Mouse (Mus musculus): ENCODE results near the gene Sec14l3.

Sec14l3 gene

DNA sequence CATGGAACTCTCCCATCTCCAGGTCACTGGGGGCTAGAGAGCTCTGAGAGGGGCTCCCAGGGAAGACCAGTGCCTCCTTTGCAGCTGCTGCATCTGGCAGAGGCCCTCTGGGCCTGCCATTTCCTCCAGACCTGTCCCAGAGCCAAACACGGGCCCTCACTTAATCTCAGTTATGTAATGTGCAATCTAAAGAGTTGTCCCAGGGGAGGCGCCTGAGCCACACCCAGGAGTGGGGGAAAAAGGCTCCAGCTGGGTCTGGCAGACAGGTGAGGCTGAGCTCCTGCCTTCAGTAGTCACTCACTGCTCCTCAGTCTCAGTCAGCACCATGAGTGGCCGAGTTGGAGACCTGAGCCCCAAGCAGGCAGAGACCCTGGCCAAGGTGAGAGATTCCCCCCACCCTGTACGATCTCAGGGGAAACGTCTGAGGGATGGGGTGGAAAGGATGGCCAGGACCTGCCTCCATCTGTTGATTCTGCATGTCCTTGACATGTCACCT lies at the start of gene Sec14l3:
Gene Sec14l3 (plus strand): TSS at position 215 of the 496 bp plus-strand sequence.
- no peak for DNase-seq (ENCODE audit: low read depth)

DNA sequence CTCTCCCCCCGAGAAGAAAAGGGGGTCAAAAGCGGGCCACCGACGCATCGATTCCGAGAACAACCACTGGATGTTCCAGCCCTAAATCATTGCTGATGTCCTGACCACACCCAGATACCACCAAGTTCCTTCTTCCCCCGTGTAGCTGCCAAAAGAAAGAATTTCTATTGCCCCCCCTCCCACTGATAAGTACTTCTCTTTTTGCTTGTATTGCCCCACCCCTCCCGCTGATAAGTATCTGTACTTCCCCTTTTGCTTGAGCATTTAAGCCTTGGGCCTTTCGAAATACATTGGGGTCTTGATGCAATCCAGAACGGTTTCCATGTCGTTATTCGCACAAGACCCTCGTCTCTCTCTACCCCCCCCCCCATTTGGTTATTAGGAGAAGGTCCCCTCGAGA lies 48.8 kb upstream of the Sec14l3 start:
- DNase-seq (ENCODE audit: low read depth): peak; percentile 57

DNA sequence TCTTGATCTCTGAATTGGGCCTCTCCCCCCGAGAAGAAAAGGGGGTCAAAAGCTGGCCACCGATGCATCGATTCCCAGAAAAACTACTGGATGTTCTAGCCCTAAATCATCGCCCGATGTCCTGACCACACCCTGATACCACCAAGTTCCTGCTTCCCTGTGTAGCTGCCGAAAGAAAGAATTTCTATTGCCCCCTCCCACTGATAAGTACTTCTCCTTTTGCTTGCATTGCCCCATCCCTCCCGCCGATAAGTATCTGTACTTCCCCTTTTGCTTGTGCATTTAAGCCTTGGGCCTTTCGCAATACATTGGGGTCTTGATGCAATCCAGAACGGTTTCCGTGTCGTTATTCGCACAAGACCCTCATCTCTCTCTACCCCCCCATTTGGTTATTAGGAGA lies 42.5 kb upstream of the Sec14l3 start:
- peak; percentile 65 for DNase-seq (ENCODE audit: low read depth)

DNA sequence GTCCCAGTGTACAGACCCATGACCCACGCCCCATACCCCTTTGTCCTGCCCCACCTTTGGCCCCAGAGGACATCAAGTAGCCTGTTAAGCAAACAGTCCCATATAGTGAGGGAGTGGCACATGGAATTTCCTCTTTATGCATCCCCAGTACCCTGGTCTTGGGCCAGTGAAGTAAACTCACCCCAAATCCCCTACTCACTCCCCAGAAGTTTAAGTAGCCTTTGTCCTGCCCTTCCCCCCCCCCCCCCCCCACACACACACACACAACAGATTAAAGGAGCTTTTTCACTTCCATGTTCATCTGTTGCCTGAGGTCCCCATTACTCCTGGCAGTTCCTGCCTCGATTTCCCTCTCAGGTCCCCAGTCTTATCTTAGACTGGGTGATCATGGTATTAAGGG lies 41.3 kb upstream of the Sec14l3 start:
- no peak for DNase-seq (ENCODE audit: low read depth)

DNA sequence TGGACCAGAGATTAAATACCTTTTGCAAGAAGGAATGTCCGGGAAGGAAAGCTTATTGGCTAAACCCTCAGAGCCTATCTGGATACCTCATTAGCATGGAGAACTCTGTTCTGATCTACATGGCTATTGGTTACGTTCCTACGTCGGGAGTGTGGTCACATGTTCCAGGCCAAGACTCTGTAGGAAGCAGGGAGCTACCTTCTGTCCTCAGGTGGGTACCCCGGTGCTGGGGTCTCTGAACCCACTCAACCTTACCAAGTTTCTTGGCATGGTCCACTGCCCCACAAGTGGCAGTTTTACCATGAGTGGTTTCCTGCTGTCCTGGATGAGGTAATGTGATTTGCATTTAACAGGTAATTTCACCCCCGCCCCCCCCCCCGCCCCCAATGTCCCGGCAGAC lies 37.6 kb upstream of the Sec14l3 start:
- DNase-seq (ENCODE audit: low read depth): no peak

DNA sequence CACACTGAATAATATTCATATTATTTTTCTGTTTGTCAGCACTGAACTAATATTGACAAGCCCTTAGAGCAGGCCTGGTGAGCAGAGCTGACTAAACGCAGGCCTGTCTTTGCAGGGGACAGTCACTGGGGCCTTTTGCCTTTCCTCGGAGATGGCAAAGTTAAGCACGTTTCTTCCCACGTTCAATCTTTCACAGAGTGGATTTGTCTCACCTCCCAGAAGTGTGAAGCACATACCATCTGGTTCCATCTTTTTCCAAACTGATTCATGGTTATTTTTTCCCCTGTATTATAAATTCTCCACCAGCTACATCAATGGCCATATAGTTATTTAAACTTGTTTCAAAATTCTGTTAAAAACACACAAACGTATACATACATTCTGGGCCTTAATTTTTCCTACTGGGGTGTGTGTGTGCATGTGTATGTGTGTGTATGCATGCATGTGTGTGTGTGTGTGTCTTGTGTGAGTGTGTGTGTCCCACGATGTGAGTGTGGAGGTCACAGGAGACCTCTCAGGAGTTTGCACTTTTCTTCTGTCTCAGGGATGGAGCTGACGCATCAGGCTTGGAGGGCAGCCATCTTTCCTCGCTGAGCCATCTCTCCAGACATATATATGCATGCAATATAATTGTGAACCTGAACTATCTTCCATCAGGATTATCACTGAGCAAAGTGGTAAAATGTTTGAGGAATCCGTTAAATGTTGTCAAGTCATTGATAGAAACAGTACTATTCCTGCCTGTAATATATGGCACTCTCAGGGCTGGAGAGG lies 36.9 kb upstream of the Sec14l3 start:
- no peak for DNase-seq (ENCODE audit: low read depth)

DNA sequence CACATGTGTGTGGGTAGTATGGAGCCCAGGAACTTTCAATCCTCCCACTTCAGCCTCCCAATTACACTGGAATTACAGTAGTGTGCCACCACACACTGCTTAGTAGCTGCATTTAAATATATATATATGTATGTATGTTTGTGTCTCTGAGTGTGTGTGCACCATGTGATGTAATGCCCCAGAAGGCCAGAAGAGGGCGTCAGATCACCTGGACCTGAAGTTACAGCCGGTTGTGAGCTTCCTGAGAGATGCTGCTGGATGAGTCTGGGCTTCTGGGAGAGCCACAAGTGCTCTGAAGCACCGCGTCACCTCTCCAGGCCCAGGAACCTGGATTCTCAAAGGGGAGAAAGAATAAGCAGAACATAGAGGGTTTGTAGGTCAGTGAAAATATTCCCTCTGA lies 35.3 kb upstream of the Sec14l3 start:
- no peak for DNase-seq (ENCODE audit: low read depth)

DNA sequence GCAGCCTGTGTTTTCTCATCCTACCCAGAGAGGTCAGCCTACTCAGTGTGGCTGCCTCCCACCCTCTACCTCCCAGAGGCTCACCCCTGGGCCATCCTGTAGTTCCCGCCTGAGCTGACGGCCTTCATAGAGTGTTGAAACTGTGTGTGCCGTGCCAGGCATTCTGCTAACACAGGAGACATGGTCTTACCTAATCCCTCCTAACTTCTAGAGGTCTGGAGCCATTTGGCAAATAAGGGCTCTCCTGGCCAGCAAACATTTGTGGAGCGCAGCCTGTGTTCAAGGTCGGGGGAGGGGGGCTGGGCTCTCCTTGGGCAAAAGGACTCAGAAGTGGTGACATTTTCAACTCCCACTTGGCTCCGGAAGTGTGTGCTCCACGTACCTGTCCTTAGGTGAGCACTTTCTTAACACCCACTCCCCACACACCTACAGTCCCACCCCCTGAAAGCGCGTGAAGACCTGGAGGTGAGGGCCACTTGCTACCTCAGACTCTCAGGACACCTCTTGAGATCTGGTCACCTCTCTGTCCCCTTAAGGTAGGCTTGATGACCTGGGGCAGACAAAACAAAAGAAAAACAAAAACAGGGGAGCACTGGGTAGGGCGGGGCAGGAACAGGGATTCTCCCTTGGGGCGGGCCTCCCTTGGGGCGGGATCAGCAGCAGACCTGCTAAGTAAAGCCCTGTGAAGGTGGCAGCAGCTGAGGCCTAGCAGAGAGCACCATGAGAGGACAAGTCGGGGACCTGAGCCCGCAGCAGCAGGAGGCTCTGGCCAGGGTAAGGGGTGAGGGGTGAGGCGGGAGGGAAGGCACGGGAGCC lies 33.3 kb upstream of the Sec14l3 start, which contains the start of gene Sec14l4:
Gene Sec14l4 (plus strand): TSS at position 337 of the 816 bp plus-strand sequence.
- no peak for DNase-seq (ENCODE audit: low read depth)

DNA sequence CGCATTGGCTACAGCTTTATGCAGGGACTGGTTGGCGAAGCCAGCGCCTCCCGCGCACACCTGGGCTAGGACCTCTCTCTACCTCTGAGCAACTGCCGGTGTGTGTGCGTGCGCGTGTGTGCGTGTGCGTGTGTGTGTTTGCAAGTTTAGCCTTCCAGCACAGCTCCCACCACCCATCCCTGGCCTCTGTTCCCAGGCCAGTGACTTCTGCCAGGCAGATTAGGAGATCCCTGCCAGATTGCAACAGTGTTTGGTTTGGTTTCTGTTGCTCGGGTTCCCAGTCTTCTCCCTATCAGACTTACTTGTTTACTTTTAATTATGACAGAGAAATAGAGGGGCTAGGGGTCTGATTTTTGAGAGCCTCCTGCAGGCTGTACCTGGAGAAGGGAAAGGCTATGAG lies 32.7 kb upstream of the Sec14l3 start:
- no peak for DNase-seq (ENCODE audit: low read depth)

DNA sequence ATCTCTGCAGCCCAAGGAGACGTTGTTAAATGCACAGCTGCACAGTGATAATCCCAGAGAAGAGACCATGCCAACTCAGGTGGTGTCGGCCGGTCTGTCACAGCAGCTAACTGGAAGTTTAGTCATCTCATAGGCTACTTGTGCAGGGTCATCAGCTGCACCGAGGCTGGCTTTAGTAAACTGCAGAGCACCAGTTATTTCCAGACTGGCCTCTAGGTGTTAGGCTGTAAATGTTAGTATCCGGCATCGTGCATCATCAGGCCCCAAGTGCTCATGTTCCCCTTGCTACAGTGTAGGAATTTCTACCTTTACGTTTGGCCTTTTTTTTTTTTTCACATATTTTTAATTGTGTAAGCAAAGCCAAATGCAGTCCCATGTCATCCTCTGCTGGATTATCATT lies 31.2 kb upstream of the Sec14l3 start:
- no peak for DNase-seq (ENCODE audit: low read depth)

DNA sequence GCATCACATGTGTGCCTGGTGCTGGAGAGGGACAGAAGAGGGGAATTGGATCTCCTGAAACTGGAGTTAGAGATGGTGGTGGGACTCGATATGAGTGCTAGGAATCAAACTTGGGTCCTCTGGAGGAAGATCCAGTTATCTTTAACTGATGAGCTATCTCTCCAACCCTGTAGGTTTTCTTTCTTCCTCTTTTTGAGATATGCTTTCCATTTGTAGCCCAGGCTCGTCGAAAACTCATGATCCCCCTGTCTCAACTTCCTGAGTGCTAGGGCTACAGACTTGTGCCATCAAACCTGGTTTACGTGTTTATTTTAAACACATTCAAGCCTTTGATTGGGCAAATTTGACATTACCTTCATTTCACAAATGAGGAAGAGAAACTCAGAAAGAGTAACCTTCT lies 30.5 kb upstream of the Sec14l3 start:
- DNase-seq (ENCODE audit: low read depth): no peak

DNA sequence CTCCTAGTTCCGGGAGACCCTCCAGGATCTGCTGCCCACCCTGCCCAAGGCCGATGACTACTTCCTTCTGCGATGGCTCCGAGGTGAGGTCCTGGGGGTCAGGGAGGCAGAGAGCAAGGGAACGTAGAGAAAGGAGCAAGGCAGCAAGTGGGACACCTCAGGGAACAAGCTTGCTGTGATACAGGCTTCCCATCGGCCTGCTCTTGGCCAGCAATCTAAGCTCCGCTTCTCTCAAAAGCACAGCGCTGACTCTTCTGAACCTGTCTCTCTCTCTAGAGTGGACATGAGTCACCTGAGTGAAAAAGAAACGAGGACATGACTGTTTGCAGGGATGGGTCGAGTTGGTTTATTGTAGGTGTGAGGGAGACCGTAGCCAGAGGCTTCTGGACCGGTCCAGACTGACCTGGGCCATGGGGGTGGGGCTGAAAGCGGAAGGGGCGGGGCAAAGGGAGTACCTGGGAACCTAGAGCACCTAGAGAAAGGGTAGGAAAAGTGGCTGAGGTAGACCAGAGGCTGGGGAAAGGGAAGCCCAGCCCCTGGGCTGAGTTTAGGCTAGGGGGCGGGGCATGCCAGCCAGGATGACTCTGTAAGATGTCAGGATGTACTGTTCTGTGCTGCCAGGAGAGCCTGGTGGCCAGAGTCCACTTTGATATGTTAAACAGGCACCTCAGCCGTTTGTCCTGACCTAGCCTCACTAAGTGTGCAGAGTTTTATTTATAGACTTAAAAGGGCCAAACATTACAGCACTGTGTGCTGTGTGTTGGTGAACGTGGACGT lies 29.3 kb upstream of the Sec14l3 start:
- no peak for DNase-seq (ENCODE audit: low read depth)

DNA sequence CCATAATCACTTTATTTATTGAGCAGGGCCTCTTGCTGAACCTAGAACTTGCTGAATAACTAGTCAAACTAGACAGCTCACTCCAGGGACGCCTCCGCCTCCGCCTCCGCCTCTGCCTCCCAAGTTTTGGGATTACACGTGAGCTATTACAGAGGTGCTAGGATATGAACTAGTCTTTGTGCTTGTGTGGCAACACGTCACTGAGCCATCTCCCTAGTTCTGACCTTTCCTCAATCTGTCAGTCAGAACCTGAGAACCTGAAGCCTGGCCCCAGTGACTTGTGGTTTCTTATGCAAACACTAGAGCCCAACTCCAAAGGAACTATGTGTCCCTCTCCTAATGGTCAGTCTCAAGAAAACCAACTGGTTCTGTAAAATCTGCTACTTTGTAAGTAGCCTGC lies 28.7 kb upstream of the Sec14l3 start:
- DNase-seq (ENCODE audit: low read depth): peak; percentile 8

DNA sequence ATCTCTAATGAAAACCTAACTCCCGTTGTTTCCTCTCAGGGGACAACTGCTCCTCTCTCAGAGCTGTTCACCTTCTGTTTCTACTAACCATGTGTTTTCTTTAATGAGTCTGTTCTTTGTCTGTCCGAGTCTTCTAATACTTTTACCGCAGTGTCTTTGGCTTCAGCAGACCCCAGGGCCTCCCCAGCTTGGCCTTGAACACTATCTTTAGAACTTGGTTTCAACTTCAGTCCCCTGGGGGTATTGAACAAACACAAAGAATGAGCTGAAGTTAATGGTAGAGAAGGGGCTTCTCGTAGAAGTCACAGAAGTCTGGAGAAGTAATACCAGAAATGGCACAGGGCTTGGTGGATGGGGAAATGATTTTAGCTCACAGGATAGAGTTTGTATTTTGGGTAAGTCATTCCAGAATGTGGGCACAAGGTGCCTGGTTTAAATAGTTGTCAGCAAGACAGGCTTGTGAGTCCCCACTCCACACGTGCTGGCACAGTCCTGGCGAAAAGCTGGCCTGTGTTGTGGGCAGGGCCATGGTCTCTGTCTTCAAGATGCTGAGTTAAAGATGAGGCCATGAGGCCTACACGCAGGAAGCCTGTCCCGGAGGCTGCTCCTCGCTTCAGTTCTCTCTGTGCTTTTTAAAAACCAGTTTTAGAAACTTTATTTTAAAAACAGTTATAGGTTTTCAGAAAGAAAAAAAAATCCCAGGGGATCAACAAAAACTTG lies 28.1 kb upstream of the Sec14l3 start:
- no peak for DNase-seq (ENCODE audit: low read depth)

DNA sequence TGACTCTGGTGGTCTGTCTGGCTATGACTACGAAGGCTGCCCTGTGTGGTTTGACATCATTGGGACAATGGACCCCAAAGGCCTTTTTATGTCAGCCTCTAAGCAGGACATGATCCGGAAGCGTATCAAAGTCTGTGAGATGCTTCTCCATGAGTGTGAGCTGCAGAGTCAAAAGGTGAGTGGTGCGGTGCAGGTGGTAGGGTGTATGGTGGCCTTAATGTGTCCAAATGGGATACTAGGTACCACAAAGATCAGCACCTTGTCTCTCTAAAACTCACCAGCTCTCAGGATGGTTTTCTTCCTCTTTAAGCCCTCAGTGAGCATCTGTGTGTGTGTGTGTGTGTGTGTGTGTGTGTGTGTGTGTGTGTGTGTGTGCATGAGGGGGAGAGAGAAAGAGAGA lies 24.7 kb upstream of the Sec14l3 start:
- no peak for DNase-seq (ENCODE audit: low read depth)

DNA sequence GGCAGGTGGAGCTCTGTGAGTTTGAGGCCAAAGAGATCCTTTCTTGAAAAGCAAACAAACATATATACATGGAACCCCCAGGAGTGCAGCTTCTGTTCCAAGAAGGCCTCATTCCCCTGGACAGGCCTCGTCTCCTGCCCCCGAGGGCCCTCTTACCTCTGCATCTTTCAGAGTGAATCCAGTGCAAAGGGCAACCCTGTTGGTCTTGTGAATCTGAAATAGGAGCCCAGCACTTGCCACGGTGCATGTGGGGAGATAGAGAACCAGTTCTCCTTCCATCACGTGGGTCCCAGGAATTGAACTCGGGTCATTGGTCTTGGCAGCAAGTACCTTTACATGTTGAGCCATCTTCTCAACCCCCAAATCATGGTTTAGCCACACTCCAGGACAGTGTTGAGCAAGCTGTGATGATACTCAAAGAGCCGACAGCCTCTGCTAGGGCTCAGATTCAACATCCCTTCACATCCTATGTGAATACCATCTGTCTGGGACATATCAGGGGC lies 23.5 kb upstream of the Sec14l3 start:
- no peak for DNase-seq (ENCODE audit: low read depth)

DNA sequence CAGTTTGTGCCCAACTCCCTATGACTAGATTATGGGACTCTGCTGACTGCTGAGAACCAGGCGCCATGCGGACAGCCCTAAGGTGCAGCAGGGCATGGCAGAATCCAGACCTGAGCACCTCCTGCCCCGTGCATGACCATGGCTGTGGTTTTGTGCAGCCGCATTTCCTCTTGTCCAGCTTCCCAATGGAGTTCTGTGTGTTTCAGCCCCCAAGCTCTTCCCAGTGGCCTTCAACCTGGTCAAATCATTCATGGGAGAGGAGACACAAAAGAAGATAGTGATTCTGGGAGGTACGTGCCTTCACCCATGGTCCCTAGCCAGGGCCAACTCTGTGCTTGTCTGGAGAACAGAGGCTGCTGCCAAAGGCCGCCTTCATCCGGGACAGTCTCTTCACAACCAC lies 21.6 kb upstream of the Sec14l3 start:
- DNase-seq (ENCODE audit: low read depth): no peak

DNA sequence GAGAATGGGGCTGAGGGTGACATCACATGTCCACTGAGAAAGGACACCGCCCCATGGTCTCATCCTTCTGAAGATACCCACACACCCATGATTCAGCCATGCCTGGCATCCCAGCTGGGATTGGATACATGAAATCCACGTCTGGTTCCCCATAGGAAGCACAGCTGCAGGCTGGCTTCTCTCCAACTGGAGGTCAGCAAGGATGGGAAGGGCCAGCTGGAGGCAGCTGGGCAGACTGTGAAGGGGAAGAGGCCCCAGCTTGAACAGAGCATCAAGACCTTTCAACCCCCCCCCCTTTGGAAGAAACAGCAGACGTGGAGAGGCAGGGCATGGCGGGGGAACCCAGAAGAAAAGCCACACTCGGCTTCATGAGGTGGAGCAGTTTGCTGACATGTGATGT lies 18.1 kb upstream of the Sec14l3 start:
- no peak for DNase-seq (ENCODE audit: low read depth)

DNA sequence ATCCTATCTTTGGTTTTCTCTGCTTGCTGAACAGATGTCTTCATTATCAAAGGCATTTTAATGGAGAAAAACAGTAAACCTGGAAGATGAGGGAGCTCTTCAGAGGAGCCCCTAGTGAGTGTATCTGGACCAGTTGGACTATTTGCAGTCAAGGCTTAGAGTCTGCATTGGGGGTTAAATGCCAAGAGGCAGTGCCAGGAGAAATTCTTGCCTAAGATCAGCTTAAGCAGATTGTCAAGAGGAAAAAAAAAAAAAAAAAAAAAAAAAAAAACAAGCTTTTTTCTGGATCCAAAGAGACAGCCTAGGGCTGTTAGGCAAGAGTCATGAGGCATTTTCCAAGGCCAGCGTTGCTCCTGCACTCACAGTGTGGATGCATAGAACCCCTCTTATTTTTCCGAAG lies 16.9 kb upstream of the Sec14l3 start:
- DNase-seq (ENCODE audit: low read depth): no peak

DNA sequence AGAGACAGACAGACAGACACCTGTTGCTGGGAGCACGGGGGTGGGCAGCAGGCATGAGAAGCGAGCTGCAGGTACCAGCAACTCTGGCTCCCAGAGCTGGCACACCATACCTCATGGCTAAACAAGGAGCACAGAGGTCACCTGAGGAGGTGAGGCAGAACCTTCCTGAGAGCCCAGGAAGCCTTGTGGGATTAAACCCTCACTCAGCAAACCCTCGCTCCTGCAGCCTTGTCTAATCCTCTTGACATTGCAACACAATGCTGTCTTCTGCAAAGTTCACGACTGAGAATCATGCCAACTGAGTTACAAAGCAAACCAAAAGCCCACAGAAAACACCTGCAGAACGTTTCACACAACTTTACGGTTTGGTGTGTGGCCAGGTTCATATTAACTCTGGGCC lies 16.2 kb upstream of the Sec14l3 start:
- no peak for DNase-seq (ENCODE audit: low read depth)

DNA sequence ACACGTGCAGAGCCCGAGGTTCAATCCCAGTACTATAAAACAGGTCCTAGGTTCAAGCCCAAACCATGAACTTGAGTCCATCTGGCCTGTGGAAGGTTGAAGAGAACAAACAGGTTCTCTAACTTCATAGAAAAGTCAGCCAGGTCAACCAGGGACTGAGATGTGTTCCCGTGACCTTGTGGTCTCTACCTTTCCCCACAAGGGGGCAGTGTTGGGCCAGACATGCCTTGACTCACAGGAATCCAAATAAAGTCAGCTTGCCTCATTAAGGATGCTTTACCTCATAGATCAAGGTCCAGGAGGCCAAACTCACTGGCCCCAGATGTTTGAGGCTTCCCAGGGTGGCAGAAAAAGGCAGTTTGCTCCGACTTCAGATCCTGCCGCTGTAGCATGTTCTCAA lies 11.1 kb upstream of the Sec14l3 start:
- peak; percentile 78 for DNase-seq (ENCODE audit: low read depth)

Data from 416B (cell line).